ENCODE assay signal across 8 mouse cellular contexts in genomic region chr19:28365897-28366296, GRCm38 (mm10).
DNase-seq lines count a peak whose midpoint lies in the region; ATAC-seq lines count a peak whose summit lies in the region.

No protein-coding gene starts in this region.

- H3K27me3 ChIP-seq in embryonic facial prominence, embryonic 11.5 days (ENCODE audit: control insufficient read depth, insufficient read depth, low read length), result no peaks in the 10 kb centered on the region
- H3K27me3 ChIP-seq in midbrain, embryonic 13.5 days, result peaks cover 40% of the 10 kb centered on the region
- no peaks in the 10 kb centered on the region for H3K27me3 ChIP-seq in kidney, embryonic 15.5 days

- no peaks in the 10 kb centered on the region for H3K36me3 ChIP-seq in embryonic facial prominence, embryonic 11.5 days (replicated peaks; ENCODE audit: control insufficient read depth, insufficient read depth, low read depth, low read length)
- H3K36me3 ChIP-seq in midbrain, embryonic 13.5 days, result no peaks in the 10 kb centered on the region
- H3K36me3 ChIP-seq in kidney, embryonic 15.5 days, result no peaks in the 10 kb centered on the region

- H3K9me3 ChIP-seq in embryonic facial prominence, embryonic 11.5 days (replicated peaks; ENCODE audit: control insufficient read depth, low read length), result no peaks in the 10 kb centered on the region
- no peaks in the 10 kb centered on the region for H3K9me3 ChIP-seq in midbrain, embryonic 13.5 days
- H3K9me3 ChIP-seq in kidney, embryonic 15.5 days (replicated peaks), result no peaks in the 10 kb centered on the region

- no peak overlapping the region for H3K4me2 ChIP-seq in embryonic facial prominence, embryonic 11.5 days (ENCODE audit: low read depth, low read length)
- H3K4me2 ChIP-seq in midbrain, embryonic 13.5 days (replicated peaks), result no peak overlapping the region
- no peak overlapping the region for H3K4me2 ChIP-seq in kidney, embryonic 15.5 days

- no peaks in the 10 kb centered on the region for H3K4me1 ChIP-seq in embryonic facial prominence, embryonic 11.5 days (ENCODE audit: control insufficient read depth, insufficient read depth, low read length)
- no peaks in the 10 kb centered on the region for H3K4me1 ChIP-seq in midbrain, embryonic 13.5 days (replicated peaks)
- no peaks in the 10 kb centered on the region; the same call in 1 of the 2 replicates for H3K4me1 ChIP-seq in kidney, embryonic 15.5 days

- no peak overlapping the region for H3K9ac ChIP-seq in embryonic facial prominence, embryonic 11.5 days (replicated peaks; ENCODE audit: low read length)
- no peak overlapping the region for H3K9ac ChIP-seq in midbrain, embryonic 13.5 days (replicated peaks)
- H3K9ac ChIP-seq in kidney, embryonic 15.5 days, result no peak overlapping the region

- no peak for DNase-seq in frontal cortex, postnatal 36 days (ENCODE audit: low spot score in 2 of 2)
- peak; percentile 25 for DNase-seq in right cerebral cortex, postnatal 14 days
- DNase-seq in right cerebral cortex, postnatal 25 days, result no peak
- DNase-seq in embryonic facial prominence, embryonic 11.5 days (ENCODE audit: low spot score), result peak; percentile 52
- peak; percentile 16 for DNase-seq in yolk sac, embryonic 10.5 days (ENCODE audit: low spot score)

- peak; percentile 59 for ATAC-seq in frontal cortex, adult (ENCODE audit: low TSS enrichment)
- no peak for ATAC-seq in embryonic facial prominence, embryonic 11.5 days (replicated peaks; ENCODE audit: insufficient number of reproducible peaks, low FRiP score, low TSS enrichment, low read depth)
- 0 out of 2 replicates have a peak, but pooled peaks have one; percentile 66 for ATAC-seq in midbrain, embryonic 13.5 days
- no peak for ATAC-seq in kidney, embryonic 15.5 days (replicated peaks; ENCODE audit: low FRiP score)

- no peak overlapping the region for H3K4me3 ChIP-seq in embryonic facial prominence, embryonic 11.5 days (ENCODE audit: low read depth, low read length)
- no peak overlapping the region for H3K4me3 ChIP-seq in midbrain, embryonic 13.5 days (replicated peaks)
- no peak overlapping the region for H3K4me3 ChIP-seq in kidney, embryonic 15.5 days (replicated peaks)

- H3K27ac ChIP-seq in embryonic facial prominence, embryonic 11.5 days (replicated peaks; ENCODE audit: low read depth, low read length), result no peak overlapping the region
- no peak overlapping the region for H3K27ac ChIP-seq in midbrain, embryonic 13.5 days
- no peak overlapping the region for H3K27ac ChIP-seq in kidney, embryonic 15.5 days

- WGBS in embryonic facial prominence, embryonic 11.5 days, result 43% methylated on average over 7 of the region's 7 CpGs
- 39% methylated on average over 7 of the region's 7 CpGs for WGBS in midbrain, embryonic 13.5 days
- 53% methylated on average over 7 of the region's 7 CpGs for WGBS in kidney, embryonic 15.5 days

Comparison
In these comparisons a context has a peak if more than half of its experiments do, and no peak if none do; other contexts are left out.
1. DNase-seq: peak in right cerebral cortex, postnatal 14 days (single experiment), embryonic facial prominence, embryonic 11.5 days (single experiment) and yolk sac, embryonic 10.5 days (single experiment); none in frontal cortex, postnatal 36 days (0 of 2) and right cerebral cortex, postnatal 25 days (single experiment).
2. ATAC-seq: peak in frontal cortex, adult (single experiment) and midbrain, embryonic 13.5 days (single experiment); none in embryonic facial prominence, embryonic 11.5 days (single experiment) and kidney, embryonic 15.5 days (single experiment).